Mouse (Mus musculus) E14TG2a.4 (cell line): ENCODE results near the gene Ldhd.

Source experiments
- CTCF ChIP-seq: conservative IDR thresholded peaks from 2 replicates; pipeline ENCODE4 v1.5.1; 2014; ENCODE audit warnings: low read length
- POU5F1 ChIP-seq: IDR thresholded peaks from 2 replicates; pipeline ENCODE4 v1.6.1; 2014; ENCODE audit warnings: low read length, borderline replicate concordance

GRCm38 (mm10) chr8:111619936-111620335, 10.2 kb downstream of the Ldhd start:
- TF ChIP-seq CTCF (no peak), POU5F1 (no peak)
